Mouse (Mus musculus): ENCODE data around the gene Pogz. TPM values are rescaled to one million over a fixed set of nuclear protein-coding genes. Genes with fewer than 3 reads are reported as not detected.
"Not testable (repeated sequence)": the region's sequence is repeated elsewhere in the genome, so short reads cannot be mapped to it uniquely, and the experiment has no call there.

Gene Pogz
- polyA plus RNA-seq, 1 experiment: 46.2 TPM

DNA sequence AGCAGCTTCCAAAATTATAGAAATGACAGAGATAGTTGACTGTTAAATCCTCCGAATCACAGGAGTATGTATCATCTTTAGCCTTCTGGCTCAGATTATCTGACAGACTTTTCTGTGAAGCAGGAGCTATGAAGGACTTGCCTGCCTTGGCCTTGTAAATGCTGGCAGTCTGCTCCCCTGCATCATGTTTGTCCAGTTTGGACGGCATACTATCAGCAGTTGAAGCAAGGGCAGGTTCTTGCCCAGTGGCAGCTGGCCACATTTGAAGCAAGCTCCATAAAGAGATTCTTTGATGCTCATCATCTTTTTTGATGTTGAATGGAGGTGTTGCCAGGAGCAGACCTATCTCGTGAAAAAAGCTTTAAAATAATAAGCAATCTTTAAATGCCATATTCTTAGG is 56.7 kb downstream of the Pogz start:
- DNase-seq: no peak
- TF ChIP-seq POLR2A (IDR thresholded peaks at IDR 0.05; ENCODE audit: borderline replicate concordance, insufficient read depth, low read length): no peak
- no peak for TF ChIP-seq CTCF (IDR thresholded peaks at IDR 0.05; ENCODE audit: borderline replicate concordance, insufficient read depth, low read depth, low read length)
- Histone ChIP-seq H3K27me3 (ENCODE audit: control insufficient read depth, insufficient read depth, low read length) (no peaks in the 10 kb centered on the region), H3K27ac (ENCODE audit: insufficient read depth, low read length) (no peak overlapping the region), H3K4me1 (ENCODE audit: control insufficient read depth, insufficient read depth, low read length) (no peaks in the 10 kb centered on the region), H3K4me3 (replicated peaks; ENCODE audit: insufficient read depth, low read depth, low read length) (no peak overlapping the region)
- WGBS: 47% methylated on average over 3 of the region's 3 CpGs

DNA sequence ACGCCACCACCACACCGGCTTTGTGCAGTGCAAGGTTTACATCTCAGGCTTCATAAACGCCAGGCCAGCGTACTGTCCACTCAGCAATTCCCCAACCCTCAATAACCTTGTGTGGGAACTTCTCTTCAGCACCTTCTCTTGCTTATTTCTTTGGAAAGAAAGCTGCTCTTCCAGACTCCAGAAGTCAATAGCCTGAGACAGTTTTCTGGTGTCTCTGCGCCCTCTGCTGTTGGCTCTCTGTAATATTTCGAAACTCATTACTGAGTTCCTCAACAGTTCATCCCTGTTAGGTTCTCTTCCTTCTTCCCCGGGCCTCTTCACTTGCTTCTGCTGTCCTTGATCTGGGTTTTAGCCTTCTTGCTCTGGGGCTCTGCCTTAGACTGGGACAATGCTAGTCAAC is 65.4 kb downstream of the Pogz start:
- TF ChIP-seq CTCF (IDR thresholded peaks at IDR 0.05; ENCODE audit: borderline replicate concordance, insufficient read depth, low read depth, low read length) (peak; percentile 55; the same call in 1 of the 2 replicates), POLR2A (IDR thresholded peaks at IDR 0.05; ENCODE audit: borderline replicate concordance, insufficient read depth, low read length) (no peak)
- peak; percentile 46 to 49 for DNase-seq
- Histone ChIP-seq H3K4me1 (ENCODE audit: control insufficient read depth, insufficient read depth, low read length) (no peaks in the 10 kb centered on the region; the same call in 1 of the 2 replicates), H3K4me3 (replicated peaks; ENCODE audit: insufficient read depth, low read depth, low read length) (no peak overlapping the region), H3K27me3 (ENCODE audit: control insufficient read depth, insufficient read depth, low read length) (no peaks in the 10 kb centered on the region), H3K27ac (ENCODE audit: insufficient read depth, low read length) (no peak overlapping the region)
- WGBS: 21% methylated on average over 7 of the region's 7 CpGs

DNA sequence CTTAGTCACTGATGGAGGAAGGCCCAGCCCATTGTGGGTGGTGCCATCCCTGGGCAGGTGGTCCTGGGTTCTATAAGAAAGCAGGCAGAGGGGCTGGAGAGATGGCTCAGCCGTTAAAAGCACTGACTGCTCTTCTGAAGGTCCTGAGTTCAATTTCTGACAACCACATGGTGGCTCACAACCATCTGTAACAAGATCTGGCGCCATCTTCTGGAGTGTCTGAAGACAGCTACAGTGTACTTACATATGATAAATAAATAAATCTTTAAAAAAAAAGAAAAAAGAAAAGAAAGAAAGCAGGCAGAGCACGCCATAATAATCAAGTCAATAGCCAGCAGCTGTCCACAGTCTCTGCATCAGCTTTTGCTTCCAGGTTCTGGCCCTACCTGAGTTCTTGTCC is 67.4 kb downstream of the Pogz start:
- DNase-seq: not testable (repeated sequence)
- WGBS: 51% methylated on average over 3 of the region's 3 CpGs

DNA sequence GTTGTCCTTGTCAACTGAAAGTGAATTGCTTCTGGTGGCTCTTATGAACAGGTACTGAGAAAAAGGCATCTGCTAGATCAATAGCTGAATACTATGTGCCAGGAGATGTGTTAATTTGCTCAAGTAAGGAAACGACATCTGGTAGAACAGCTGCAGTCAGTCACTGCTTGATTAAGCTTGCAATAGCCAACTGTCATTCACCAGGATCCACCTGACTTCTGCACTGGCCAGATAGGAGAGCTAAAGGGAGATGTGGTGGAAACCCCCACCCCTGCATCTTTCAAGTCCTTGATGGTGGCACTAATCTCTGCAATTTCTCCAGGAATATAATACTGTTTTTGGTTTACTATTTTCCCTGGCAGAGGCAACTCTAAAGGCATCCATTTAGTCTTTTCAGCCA is 69.1 kb downstream of the Pogz start:
- DNase-seq: no peak

More for the DNA sequence above, 67.4 kb downstream of the Pogz start:
- not testable (repeated sequence) for H3K4me3 ChIP-seq (replicated peaks; ENCODE audit: insufficient read depth, low read depth, low read length); H3K27ac ChIP-seq (ENCODE audit: insufficient read depth, low read length); H3K27me3 ChIP-seq (ENCODE audit: control insufficient read depth, insufficient read depth, low read length); H3K4me1 ChIP-seq (ENCODE audit: control insufficient read depth, insufficient read depth, low read length)

DNA sequence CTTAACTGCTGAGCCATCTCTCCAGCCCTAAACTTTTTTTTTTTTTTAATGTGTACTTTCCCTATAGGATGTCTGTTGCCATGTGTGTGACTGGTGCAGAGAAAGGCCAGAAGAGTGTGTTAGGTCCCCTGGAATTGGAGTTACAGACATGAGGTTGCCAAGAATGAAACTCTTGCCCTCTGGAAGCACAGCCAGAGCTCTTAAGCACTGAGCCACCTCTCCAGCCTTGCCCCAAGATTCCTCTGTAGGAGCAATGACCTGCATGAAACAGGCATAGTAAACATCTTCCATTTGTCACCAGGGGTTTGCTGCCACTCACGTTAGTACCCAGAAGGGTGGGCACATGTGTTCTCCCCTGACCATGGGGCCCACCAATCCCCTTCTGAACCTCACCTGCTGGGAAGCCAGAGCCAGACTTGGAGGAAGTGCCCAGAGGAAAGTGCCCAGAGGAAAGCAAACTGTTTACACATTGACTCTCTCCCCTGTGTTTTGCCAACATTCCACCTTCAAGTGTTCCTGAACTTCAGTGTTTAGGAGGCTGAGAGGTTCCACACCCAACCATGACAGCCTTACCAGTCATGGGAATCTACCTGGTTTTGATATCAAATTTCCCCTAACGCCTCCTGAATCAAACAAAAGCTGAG is 73.8 kb downstream of the Pogz start:
- no peak for TF ChIP-seq CTCF (IDR thresholded peaks at IDR 0.05; ENCODE audit: borderline replicate concordance, insufficient read depth, low read depth, low read length)
- no peak for TF ChIP-seq POLR2A (IDR thresholded peaks at IDR 0.05; ENCODE audit: borderline replicate concordance, insufficient read depth, low read length)
- WGBS: 64% methylated on average over 2 of the region's 2 CpGs

More for the DNA sequence above, 69.1 kb downstream of the Pogz start:
- no peak overlapping the region for H3K27ac ChIP-seq (ENCODE audit: insufficient read depth, low read length)
- no peak for TF ChIP-seq POLR2A (IDR thresholded peaks at IDR 0.05; ENCODE audit: borderline replicate concordance, insufficient read depth, low read length)
- TF ChIP-seq CTCF (IDR thresholded peaks at IDR 0.05; ENCODE audit: borderline replicate concordance, insufficient read depth, low read depth, low read length): no peak
- H3K27me3 ChIP-seq (ENCODE audit: control insufficient read depth, insufficient read depth, low read length): no peaks in the 10 kb centered on the region
- no peaks in the 10 kb centered on the region; the same call in 1 of the 2 replicates for H3K4me1 ChIP-seq (ENCODE audit: control insufficient read depth, insufficient read depth, low read length)
- no peak overlapping the region for H3K4me3 ChIP-seq (replicated peaks; ENCODE audit: insufficient read depth, low read depth, low read length)
- WGBS: 24% methylated on average over 1 of the region's 1 CpGs

DNA sequence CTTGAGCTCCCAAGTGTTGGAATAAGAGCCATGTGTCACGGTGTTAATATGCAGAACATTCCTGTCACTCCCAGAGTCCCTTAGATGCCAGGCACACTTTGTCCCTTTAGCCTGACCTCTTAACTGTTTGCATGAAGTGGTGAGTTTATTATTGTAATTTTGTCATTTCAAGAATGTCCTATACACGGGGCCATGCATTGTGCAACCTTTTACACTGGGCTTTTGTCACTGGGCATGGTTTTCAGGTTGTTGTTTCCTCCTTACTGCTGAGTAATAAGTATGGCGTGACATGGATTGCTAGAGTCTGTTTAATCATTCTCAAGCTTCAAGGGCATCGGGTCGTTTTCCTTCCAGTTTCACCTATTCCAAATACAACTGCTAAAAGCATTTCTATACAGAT is 76.4 kb downstream of the Pogz start:
- TF ChIP-seq POLR2A (IDR thresholded peaks at IDR 0.05; ENCODE audit: borderline replicate concordance, insufficient read depth, low read length) (no peak), CTCF (IDR thresholded peaks at IDR 0.05; ENCODE audit: borderline replicate concordance, insufficient read depth, low read depth, low read length) (no peak)
- DNase-seq: no peak
- Histone ChIP-seq H3K27me3 (ENCODE audit: control insufficient read depth, insufficient read depth, low read length) (no peaks in the 10 kb centered on the region), H3K4me1 (ENCODE audit: control insufficient read depth, insufficient read depth, low read length) (no peaks in the 10 kb centered on the region), H3K4me3 (replicated peaks; ENCODE audit: insufficient read depth, low read depth, low read length) (no peak overlapping the region), H3K27ac (ENCODE audit: insufficient read depth, low read length) (no peak overlapping the region)
- 67% methylated on average over 5 of the region's 5 CpGs for WGBS

More for the DNA sequence above, 73.8 kb downstream of the Pogz start:
- H3K27ac ChIP-seq (ENCODE audit: insufficient read depth, low read length): no peak overlapping the region
- DNase-seq: no peak
- H3K27me3 ChIP-seq (ENCODE audit: control insufficient read depth, insufficient read depth, low read length): no peaks in the 10 kb centered on the region
- H3K4me1 ChIP-seq (ENCODE audit: control insufficient read depth, insufficient read depth, low read length): no peaks in the 10 kb centered on the region
- no peak overlapping the region for H3K4me3 ChIP-seq (replicated peaks; ENCODE audit: insufficient read depth, low read depth, low read length)

DNA sequence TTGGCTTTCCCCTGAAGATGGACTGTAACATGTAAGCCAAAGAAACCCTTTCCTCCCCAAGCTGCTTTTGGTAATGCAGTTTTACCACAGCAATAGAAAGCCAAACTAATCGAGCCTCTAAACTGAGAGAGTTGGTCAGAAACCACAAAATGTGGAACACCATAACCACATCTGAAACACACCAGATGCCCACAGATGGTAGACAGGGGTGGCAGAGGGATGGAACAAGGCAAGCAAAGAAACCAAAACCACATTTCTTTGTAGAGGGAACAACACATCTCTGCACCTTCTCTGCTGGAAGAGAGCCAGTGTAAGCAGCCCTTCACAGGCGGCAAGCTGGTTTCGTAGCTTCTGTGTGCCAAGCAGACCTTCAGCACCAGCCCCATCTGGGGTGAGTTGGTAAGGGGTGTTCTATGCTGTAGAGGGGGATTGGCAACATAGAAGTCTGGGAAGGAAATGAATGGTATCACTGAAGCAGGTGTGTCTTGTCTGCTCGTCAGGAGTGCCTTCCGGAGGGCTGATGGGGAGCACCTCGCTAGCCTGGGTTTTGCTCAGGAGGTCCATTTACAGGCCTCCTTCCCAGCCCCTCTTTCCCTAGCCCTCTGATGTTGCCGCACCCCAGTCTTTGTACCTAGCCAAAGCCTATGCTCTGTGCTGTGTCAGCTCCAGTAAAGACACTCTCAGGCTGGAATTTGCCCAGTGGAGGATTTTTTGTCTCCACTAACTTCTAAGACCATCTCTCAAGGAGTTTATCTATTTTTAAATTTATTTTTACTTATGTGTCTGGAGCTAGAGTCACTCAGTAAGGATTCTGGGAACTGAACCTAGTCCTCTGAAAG is 78.8 kb downstream of the Pogz start:
- H3K4me1 ChIP-seq (ENCODE audit: control insufficient read depth, insufficient read depth, low read length): no peaks in the 10 kb centered on the region
- 54% methylated on average over 7 of the region's 7 CpGs for WGBS
- no peaks in the 10 kb centered on the region for H3K27me3 ChIP-seq (ENCODE audit: control insufficient read depth, insufficient read depth, low read length)
- no peak for DNase-seq
- H3K4me3 ChIP-seq (replicated peaks; ENCODE audit: insufficient read depth, low read depth, low read length): no peak overlapping the region
- no peak overlapping the region for H3K27ac ChIP-seq (ENCODE audit: insufficient read depth, low read length)
- no peak for TF ChIP-seq CTCF (IDR thresholded peaks at IDR 0.05; ENCODE audit: borderline replicate concordance, insufficient read depth, low read depth, low read length)
- no peak for TF ChIP-seq POLR2A (IDR thresholded peaks at IDR 0.05; ENCODE audit: borderline replicate concordance, insufficient read depth, low read length)

DNA sequence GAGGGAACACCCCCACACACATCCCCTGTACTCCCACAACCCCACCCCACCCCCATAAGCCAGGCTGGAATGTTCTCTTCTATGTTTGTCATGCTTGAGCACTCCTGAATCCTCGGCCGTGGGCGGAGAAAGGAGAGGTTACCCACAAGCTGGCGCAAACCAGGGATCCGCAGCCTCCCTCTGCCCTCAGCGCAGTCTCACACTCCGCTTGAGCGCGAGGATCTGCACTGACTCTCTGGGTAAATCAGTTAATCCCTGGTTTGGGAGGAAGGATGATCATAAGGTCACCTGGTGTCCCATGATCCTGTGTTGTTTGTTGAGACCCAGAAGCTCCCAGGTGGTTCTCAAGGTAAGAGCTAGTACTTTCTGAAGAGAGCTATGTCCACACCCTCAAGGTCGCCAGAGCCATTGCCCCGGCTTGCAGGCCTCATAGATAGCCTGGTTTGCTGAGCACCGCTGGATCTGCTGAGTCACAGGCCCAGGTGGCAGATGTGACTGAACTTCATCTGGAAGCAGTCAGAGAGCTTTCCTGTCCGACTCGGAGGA is 80.5 kb downstream of the Pogz start:
- Histone ChIP-seq H3K27ac (ENCODE audit: insufficient read depth, low read length) (no peak overlapping the region), H3K27me3 (ENCODE audit: control insufficient read depth, insufficient read depth, low read length) (no peaks in the 10 kb centered on the region), H3K4me1 (ENCODE audit: control insufficient read depth, insufficient read depth, low read length) (no peaks in the 10 kb centered on the region), H3K4me3 (replicated peaks; ENCODE audit: insufficient read depth, low read depth, low read length) (no peak overlapping the region)
- TF ChIP-seq CTCF (IDR thresholded peaks at IDR 0.05; ENCODE audit: borderline replicate concordance, insufficient read depth, low read depth, low read length) (no peak), POLR2A (IDR thresholded peaks at IDR 0.05; ENCODE audit: borderline replicate concordance, insufficient read depth, low read length) (no peak)
- 43% methylated on average over 14 of the region's 14 CpGs for WGBS
- no peak for DNase-seq

Measured in cerebellum, adult 2 months (tissue).